Mouse (Mus musculus): ENCODE measurements around the gene Tmem80.
A peak's percentile ranks its signal among the peaks of the same experiment; 100 is the strongest.

The Tmem80 gene

GRCm38 (mm10) chr7:141363106-141363751 lies 35.7 kb downstream of the Tmem80 start:
- DNase-seq: peak; percentile 87

GRCm38 (mm10) chr7:141363752-141364125 lies 36.2 kb downstream of the Tmem80 start:
- DNase-seq: no peak

DNA sequence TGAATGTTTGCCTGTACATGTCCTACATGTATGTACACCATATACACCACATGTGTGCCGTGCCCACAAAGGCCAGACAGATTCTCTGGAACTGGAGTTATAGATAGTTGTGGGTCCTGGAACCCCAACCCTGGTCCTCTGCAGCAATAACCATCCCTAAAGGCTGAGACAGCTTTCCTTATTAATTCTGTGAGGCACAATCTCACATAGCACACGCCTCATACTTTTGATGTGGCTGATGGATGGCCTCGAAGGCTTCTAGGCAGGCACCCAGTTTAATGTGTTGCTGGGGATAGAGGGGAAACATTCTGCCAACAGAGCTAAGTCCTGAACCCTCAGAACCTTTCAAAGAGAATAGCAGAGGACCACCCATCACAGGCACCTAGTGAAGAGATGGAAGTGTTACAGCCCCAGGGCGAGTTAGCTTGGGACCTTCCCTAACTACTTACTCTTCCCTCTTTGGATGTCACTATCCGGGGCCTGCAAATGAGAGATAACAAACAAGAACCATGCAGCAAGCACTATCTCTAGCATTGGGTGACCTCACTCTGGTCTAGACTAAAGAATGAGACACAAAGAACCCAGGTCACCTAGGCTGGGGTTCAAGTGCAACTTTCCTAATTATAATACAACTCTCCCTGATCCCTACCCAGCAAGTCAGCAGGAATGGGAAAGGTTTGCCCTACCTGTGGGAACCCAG lies 37.0 kb downstream of the Tmem80 start:
- DNase-seq: no peak

DNA sequence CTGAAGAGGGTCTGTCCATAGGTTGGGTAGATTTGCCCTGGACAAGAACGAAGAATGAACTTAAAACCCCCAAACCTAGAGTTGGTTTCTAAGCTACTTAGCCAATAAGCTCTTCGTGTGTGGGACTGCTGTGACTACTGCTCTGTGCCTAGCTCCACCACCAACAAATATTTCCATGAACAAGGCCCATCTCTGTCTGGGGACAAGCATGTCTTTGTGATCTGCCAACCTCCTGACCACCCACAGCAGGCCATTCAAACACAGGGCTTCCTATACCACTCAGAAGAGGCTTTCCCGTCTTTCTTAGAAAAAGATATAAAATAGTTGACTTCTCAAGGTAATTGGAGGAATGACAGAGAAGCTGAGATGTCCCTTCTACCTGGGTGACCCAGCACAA lies 37.5 kb downstream of the Tmem80 start:
- DNase-seq: no peak

DNA sequence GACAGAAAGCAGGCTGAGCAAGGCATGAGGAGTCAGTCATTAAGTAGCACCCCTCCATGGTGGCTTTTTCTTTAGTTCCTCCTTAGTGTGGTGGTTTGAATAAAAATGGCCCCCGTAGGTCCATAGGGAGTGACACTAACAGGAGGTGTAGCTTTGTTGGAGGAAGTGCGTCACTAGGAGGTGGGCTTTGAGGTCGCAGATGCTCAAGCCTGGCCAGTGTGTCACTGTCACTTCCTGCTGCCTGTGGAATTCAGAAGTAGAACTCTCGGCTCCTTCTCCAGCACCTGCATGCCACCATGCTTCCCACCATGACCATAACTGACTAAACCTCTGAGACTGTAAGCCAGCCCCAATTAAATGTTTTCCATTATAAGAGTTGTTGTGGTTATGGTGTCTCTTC lies 39.8 kb downstream of the Tmem80 start:
- DNase-seq: no peak

DNA sequence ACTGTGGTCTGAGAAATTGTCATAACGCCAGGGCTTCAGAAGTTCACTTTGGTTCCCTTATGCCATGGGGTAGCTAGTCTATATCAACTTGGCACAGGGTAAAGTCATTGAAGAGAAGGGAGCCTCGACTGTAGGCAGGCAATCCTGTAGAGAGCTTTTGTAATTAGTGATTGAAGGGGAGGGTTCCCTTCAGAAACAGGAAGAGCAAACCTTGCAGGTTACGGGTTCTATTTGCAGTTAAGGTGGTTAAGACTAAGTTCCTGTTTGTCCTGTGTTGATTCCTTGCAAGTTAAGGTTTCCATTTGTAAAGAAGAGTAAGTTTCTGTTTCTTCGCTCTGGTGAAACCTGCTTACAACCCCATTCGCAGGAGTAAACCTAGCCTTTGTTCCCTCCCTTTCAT lies 42.4 kb downstream of the Tmem80 start:
- no peak for DNase-seq

GRCm38 (mm10) chr7:141371942-141372595 lies 44.5 kb downstream of the Tmem80 start:
- peak; percentile 43 for DNase-seq

DNA sequence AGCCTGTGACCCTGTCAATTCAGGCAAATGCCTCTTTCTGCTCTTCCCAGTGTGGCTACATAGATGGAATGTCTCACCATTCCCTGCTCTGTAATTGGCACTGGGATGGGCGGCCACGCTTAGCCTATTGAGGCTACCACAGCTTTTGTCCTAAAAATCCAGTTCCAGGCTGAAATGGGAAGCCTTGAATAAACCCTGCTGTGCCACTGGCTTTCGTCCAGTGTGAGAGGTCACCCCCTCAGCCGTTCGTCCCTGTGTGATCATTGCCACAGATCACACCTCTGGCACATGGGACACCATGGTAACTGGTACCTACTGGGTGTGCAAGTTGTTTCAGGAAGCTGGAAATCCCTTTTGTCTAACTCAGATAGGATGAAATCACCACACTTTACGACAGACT lies 46.1 kb downstream of the Tmem80 start:
- DNase-seq: no peak

DNA sequence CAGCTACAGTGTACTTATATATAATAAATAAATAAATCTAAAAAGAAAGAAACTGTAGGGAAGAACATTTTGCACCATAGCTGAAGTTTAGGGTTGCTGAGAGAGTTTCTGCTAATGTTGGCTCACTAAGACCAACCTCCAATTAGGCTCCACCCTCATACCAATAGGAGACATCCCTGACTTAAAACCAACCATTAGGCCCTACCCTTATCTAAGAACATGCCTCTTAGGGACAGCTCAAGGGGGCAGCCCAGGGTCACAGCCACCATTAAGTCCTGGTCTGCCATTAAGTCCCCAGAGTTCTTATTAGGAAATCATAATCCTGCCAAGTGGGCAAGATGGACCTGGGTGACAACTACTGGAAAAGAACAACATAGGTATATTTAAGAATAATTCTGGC lies 46.9 kb downstream of the Tmem80 start:
- DNase-seq: no peak

- no peak for DNase-seq
Measured at GRCm38 (mm10) chr7:141379584-141379983, 52.0 kb downstream of the Tmem80 start.

- no peak for DNase-seq
Measured at GRCm38 (mm10) chr7:141381068-141381835, 53.7 kb downstream of the Tmem80 start.
